In the genomic region with DNA sequence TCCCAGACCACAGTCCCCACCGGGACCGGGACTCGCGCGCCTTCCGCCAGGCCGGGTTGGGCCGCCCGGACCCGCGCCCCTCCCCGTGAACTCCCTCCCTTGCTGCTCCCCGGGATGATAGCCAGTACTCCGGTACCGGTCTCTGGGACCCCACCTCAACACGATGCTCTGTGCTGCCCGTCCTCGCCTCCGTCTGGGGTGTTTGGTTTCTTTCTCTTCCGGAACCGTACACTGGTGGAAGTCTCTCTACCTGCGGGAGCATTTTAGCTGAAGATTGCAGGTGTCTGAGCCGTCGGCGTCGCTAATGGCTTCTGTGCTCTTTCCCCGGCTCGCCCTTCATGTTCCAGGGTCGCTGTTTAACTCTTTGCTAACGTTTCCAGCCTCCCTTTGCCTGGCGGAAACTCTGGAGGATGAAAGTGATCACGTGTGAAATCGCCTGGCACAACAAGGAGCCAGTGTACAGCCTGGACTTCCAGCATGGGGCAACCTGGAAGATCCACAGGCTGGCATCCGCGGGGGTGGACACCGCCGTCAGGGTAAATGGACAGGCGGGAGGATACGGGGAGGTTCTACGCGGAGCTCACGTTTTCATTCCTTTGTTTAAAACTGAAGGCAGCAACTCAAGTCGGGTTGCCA, we compare ENCODE assay signal across 8 mouse cellular contexts. TPM values are rescaled to one million over a fixed set of nuclear protein-coding genes. Genes with fewer than 3 reads are reported as not detected.
DNase-seq lines count a peak whose midpoint lies in the region; ATAC-seq and TF ChIP-seq lines count a peak whose summit lies in the region.

No protein-coding gene starts in this region.

- peak; percentile 13 for DNase-seq in gastrocnemius, postnatal 10 days
- no peak for DNase-seq in gastrocnemius, postnatal 4 days (ENCODE audit: low spot score in 2 of 2)
- DNase-seq in MN1 (ENCODE audit: low spot score) (peak; percentile 33), adipocyte (ENCODE audit: low spot score) (no peak)
- DNase-seq in embryo, embryonic 10 days (ENCODE audit: low spot score) = peak; percentile 67
- DNase-seq in limb, embryonic 10.5 days (ENCODE audit: low spot score) = peak; percentile 67
- peak; percentile 8 for DNase-seq in midbrain, postnatal 0 days (ENCODE audit: low spot score)

- ATAC-seq in heart, embryonic 14.5 days (ENCODE audit: insufficient number of reproducible peaks, insufficient read depth, low FRiP score, low read depth) = no peak; the same call in 1 of the 2 replicates
- ATAC-seq in midbrain, postnatal 0 days (ENCODE audit: low FRiP score) = peak; percentile 9; the same call in 1 of the 2 replicates

- H3K9me3 ChIP-seq in heart, embryonic 14.5 days (ENCODE audit: control insufficient read depth, low read length) = no peaks in the 10 kb centered on the region
- no peaks in the 10 kb centered on the region for H3K9me3 ChIP-seq in limb, embryonic 10.5 days (replicated peaks)
- no peaks in the 10 kb centered on the region for H3K9me3 ChIP-seq in midbrain, postnatal 0 days (ENCODE audit: low read length)

- H3K4me2 ChIP-seq in heart, embryonic 14.5 days (ENCODE audit: low read length) = peak overlapping the region; percentile 93
- peak overlapping the region; percentile 97 for H3K4me2 ChIP-seq in midbrain, postnatal 0 days (ENCODE audit: low read depth, low read length, poor library complexity, severe bottlenecking)

- WGBS in heart, embryonic 14.5 days = 2% methylated on average over 43 of the region's 43 CpGs
- WGBS in limb, embryonic 10.5 days = under 1% methylated on average over 43 of the region's 43 CpGs
- WGBS in midbrain, postnatal 0 days = under 1% methylated on average over 42 of the region's 43 CpGs

- no peak for TF ChIP-seq CTCF in midbrain, postnatal 0 days (IDR thresholded peaks at IDR 0.05)

- no peak overlapping the region for H3K27ac ChIP-seq in heart, embryonic 14.5 days (replicated peaks in 1 of 2; ENCODE audit: control insufficient read depth in 1 of 2, insufficient read depth in 1 of 2, low read depth in 2 of 2, low read length in 2 of 2)
- H3K27ac ChIP-seq in limb, embryonic 10.5 days = peak overlapping the region; percentile 89
- H3K27ac ChIP-seq in midbrain, postnatal 0 days (ENCODE audit: low read depth, low read length) = no peak overlapping the region

- peak overlapping the region; percentile 82 for H3K9ac ChIP-seq in heart, embryonic 14.5 days (ENCODE audit: low read length)
- peak overlapping the region; percentile 60 for H3K9ac ChIP-seq in midbrain, postnatal 0 days (replicated peaks; ENCODE audit: low read length, poor library complexity, severe bottlenecking)

- no peaks in the 10 kb centered on the region for H3K27me3 ChIP-seq in heart, embryonic 14.5 days (ENCODE audit: control insufficient read depth, insufficient read depth, low read length)
- H3K27me3 ChIP-seq in limb, embryonic 10.5 days (ENCODE audit: low read depth, poor library complexity, severe bottlenecking) = no peaks in the 10 kb centered on the region
- no peaks in the 10 kb centered on the region for H3K27me3 ChIP-seq in midbrain, postnatal 0 days (ENCODE audit: insufficient read depth, low read length)

- peaks cover 25% of the 10 kb centered on the region for H3K36me3 ChIP-seq in heart, embryonic 14.5 days (ENCODE audit: control insufficient read depth, insufficient read depth, low read length)
- peaks cover 40% of the 10 kb centered on the region for H3K36me3 ChIP-seq in limb, embryonic 10.5 days
- H3K36me3 ChIP-seq in midbrain, postnatal 0 days (ENCODE audit: insufficient read depth, low read length) = no peaks in the 10 kb centered on the region

- peaks cover 0 to 7% of the 10 kb centered on the region in 2 experiments; a peak in 3 of 4 replicates for H3K4me1 ChIP-seq in heart, embryonic 14.5 days (ENCODE audit: control insufficient read depth in 2 of 2, insufficient read depth in 2 of 2, low read length in 2 of 2)
- peaks cover 31% of the 10 kb centered on the region for H3K4me1 ChIP-seq in limb, embryonic 10.5 days
- 0 out of 2 replicates have a peak, but pooled peaks cover 2% of the 10 kb centered on the region for H3K4me1 ChIP-seq in midbrain, postnatal 0 days (ENCODE audit: insufficient read depth, low read length)

- H3K4me3 ChIP-seq in heart, embryonic 14.5 days (ENCODE audit: control insufficient read depth in 1 of 2, insufficient read depth in 1 of 2, low read depth in 1 of 2, low read length in 2 of 2) = peak overlapping the region; percentile 82 to 90
- peak overlapping the region; percentile 84 for H3K4me3 ChIP-seq in limb, embryonic 10.5 days
- peak overlapping the region; percentile 66 for H3K4me3 ChIP-seq in midbrain, postnatal 0 days (ENCODE audit: low read depth, low read length)

RNA-seq across cellular contexts. Expression of a gene that starts 0.5 kb away (rescaled TPM):
- 1 to 10 TPM; 4.6 to 6.8 TPM for total RNA-seq in gastrocnemius, postnatal 10 days (2021)
- 10 to 100 TPM; 13.7 to 13.8 TPM for total RNA-seq in gastrocnemius, postnatal 4 days (2021)
- polyA plus RNA-seq in heart, embryonic 14.5 days (2014; fragmentation: Nextera tagmentation; extraction: Ambion mirVana) = 39.0 and 41.1 TPM in 2 replicates
- 137 and 146 TPM in 2 replicates for polyA plus RNA-seq in limb, embryonic 10.5 days (2016; fragmentation: Nextera tagmentation; extraction: Ambion mirVana)
- 7.6 and 9.3 TPM in 2 replicates for total RNA-seq in midbrain, postnatal 0 days (2014; rRNA removed)
- 11.6 and 12.0 TPM in 2 replicates for polyA plus RNA-seq in midbrain, postnatal 0 days (2015; fragmentation: Nextera tagmentation; extraction: Ambion mirVana)

RNA-seq across cellular contexts. Expression of a gene that starts 52.3 kb away (rescaled TPM):
- 10 to 100 TPM; 24.5 to 32.8 TPM for total RNA-seq in gastrocnemius, postnatal 10 days (2021)
- 10 to 100 TPM; 35.5 to 50.6 TPM for total RNA-seq in gastrocnemius, postnatal 4 days (2021)
- polyA plus RNA-seq in heart, embryonic 14.5 days (2014; fragmentation: Nextera tagmentation; extraction: Ambion mirVana) = 23.8 and 27.2 TPM in 2 replicates
- polyA plus RNA-seq in limb, embryonic 10.5 days (2016; fragmentation: Nextera tagmentation; extraction: Ambion mirVana) = 28.9 and 31.0 TPM in 2 replicates
- 24.4 and 50.2 TPM in 2 replicates for total RNA-seq in midbrain, postnatal 0 days (2014; rRNA removed)
- 21.7 and 31.8 TPM in 2 replicates for polyA plus RNA-seq in midbrain, postnatal 0 days (2015; fragmentation: Nextera tagmentation; extraction: Ambion mirVana)

Comparison
In these comparisons a context has a peak if more than half of its experiments do, and no peak if none do; other contexts are left out.
1. DNase-seq: peak in gastrocnemius, postnatal 10 days (single experiment), MN1 (single experiment), embryo, embryonic 10 days (single experiment), limb, embryonic 10.5 days (single experiment) and midbrain, postnatal 0 days (single experiment); none in gastrocnemius, postnatal 4 days (0 of 2) and adipocyte (single experiment).
2. Peak in every context shown above with its lines, with median percentiles within 50 percentile points of each other: H3K4me3 ChIP-seq.